Mouse (Mus musculus): ENCODE data around the gene Erp29. TPM values are rescaled to one million over a fixed set of nuclear protein-coding genes. Genes with fewer than 3 reads are reported as not detected.
"Not testable (repeated sequence)": the region's sequence is repeated elsewhere in the genome, so short reads cannot be mapped to it uniquely, and the experiment has no call there.

Gene Erp29
- total RNA-seq (2021) = 100 to 1,000 TPM; 136 to 145 TPM
- long read RNA-seq, experiment 1, full-length matches to known transcripts = 62 of 67 reads
- long read RNA-seq, experiment 1, partial matches to known transcripts = 1 of 67 reads
- long read RNA-seq, experiment 1, other reads (novel, unspliced or antisense) = 4 of 67 reads
- long read RNA-seq, experiment 2, full-length matches to known transcripts = 74 of 82 reads
- long read RNA-seq, experiment 2, partial matches to known transcripts = 0 of 82 reads
- long read RNA-seq, experiment 2, other reads (novel, unspliced or antisense) = 8 of 82 reads

GRCm38 (mm10) chr5:121452026-121452869 is at the start of gene Erp29:
TSS of gene Erp29 (minus strand) at chr5:121452506.
- peak; percentile 97 to 98 for DNase-seq (ENCODE audit: low spot score in 2 of 2)

GRCm38 (mm10) chr5:121501424-121501996 is 49.2 kb upstream of the Erp29 start:
- DNase-seq (ENCODE audit: low spot score in 2 of 2) = not testable (repeated sequence)

GRCm38 (mm10) chr5:121500719-121501118 is 48.4 kb upstream of the Erp29 start:
- no peak for DNase-seq (ENCODE audit: low spot score in 2 of 2)

GRCm38 (mm10) chr5:121493305-121493704 is 41.0 kb upstream of the Erp29 start:
- peak; percentile 72 to 82 for DNase-seq (ENCODE audit: low spot score in 2 of 2)

- DNase-seq (ENCODE audit: low spot score in 2 of 2) = no peak
These were observed 32.5 kb upstream of the Erp29 start for GRCm38 (mm10) chr5:121484801-121485200.

- DNase-seq (ENCODE audit: low spot score in 2 of 2) = no peak
These were observed 25.4 kb upstream of the Erp29 start for GRCm38 (mm10) chr5:121477680-121478079.

- no peak for DNase-seq (ENCODE audit: low spot score in 2 of 2)
These were observed 23.7 kb upstream of the Erp29 start for GRCm38 (mm10) chr5:121476040-121476439.

- no peak for DNase-seq (ENCODE audit: low spot score in 2 of 2)
These were observed 22.3 kb upstream of the Erp29 start for GRCm38 (mm10) chr5:121474610-121475009.

- DNase-seq (ENCODE audit: low spot score in 2 of 2) = no peak
These were observed 20.1 kb upstream of the Erp29 start for GRCm38 (mm10) chr5:121472411-121472810.

GRCm38 (mm10) chr5:121469566-121469965 is 17.3 kb upstream of the Erp29 start:
- no peak for DNase-seq (ENCODE audit: low spot score in 2 of 2)

- no peak for DNase-seq (ENCODE audit: low spot score in 2 of 2)
These were observed 11.4 kb upstream of the Erp29 start for GRCm38 (mm10) chr5:121463601-121464250.

GRCm38 (mm10) chr5:121462967-121463366 is 10.7 kb upstream of the Erp29 start:
- no peak for DNase-seq (ENCODE audit: low spot score in 2 of 2)

GRCm38 (mm10) chr5:121462171-121462502 is 9.8 kb upstream of the Erp29 start:
- DNase-seq (ENCODE audit: low spot score in 2 of 2) = no peak

GRCm38 (mm10) chr5:121461339-121462170 is 9.2 kb upstream of the Erp29 start:
- DNase-seq (ENCODE audit: low spot score in 2 of 2) = no peak

- DNase-seq (ENCODE audit: low spot score in 2 of 2) = no peak
These were observed 3.4 kb upstream of the Erp29 start for GRCm38 (mm10) chr5:121455510-121456265.

- DNase-seq (ENCODE audit: low spot score in 2 of 2) = no peak
These were observed 2.1 kb upstream of the Erp29 start for GRCm38 (mm10) chr5:121454503-121454782.

- DNase-seq (ENCODE audit: low spot score in 2 of 2) = no peak
These were observed 1.6 kb upstream of the Erp29 start for GRCm38 (mm10) chr5:121453743-121454502.

- DNase-seq (ENCODE audit: low spot score in 2 of 2) = no peak
These were observed 600 bp upstream of the Erp29 start for GRCm38 (mm10) chr5:121452906-121453305.

- no peak for DNase-seq (ENCODE audit: low spot score in 2 of 2)
These were observed 671 bp downstream of the Erp29 start, which contains the start of gene Tmem116 for GRCm38 (mm10) chr5:121451644-121452025. TSS of gene Tmem116 (plus strand) at chr5:121451893.

Measured in left cerebral cortex, adult 18-20 months (tissue).